Mouse (Mus musculus) 3T3-L1 (cell line): Measurements from ENCODE around the gene Pnkd.
"Not testable (repeated sequence)": the region's sequence is repeated elsewhere in the genome, so short reads cannot be mapped to it uniquely, and the experiment has no call there.

Source experiments
- DNase-seq: peaks from one replicate; pipeline ENCODE4 v3.0.0-alpha.2; 2015; ENCODE audit warnings: low read depth, low spot score

Gene Pnkd

DNA sequence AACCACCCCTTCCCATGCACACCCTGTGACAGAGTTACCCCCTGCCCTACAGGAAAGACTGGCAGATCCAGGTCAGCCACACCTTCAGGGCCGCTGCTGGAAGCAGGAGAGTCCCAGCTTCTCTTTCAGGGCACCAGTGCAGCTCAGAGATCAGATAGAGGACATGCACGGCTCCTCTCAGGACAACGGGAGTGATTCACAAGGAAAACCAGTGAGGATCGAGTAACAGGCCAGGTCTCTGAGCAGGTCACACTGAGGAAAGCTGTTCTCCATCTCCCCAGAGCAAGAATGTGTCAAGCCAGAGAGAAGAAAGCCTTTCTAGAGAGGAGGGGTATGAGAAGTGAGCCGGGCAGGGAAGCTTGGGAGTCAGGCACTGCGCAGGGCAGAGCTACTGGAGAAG is 11.7 kb downstream of the Pnkd start:
- peak; percentile 55 for DNase-seq

DNA sequence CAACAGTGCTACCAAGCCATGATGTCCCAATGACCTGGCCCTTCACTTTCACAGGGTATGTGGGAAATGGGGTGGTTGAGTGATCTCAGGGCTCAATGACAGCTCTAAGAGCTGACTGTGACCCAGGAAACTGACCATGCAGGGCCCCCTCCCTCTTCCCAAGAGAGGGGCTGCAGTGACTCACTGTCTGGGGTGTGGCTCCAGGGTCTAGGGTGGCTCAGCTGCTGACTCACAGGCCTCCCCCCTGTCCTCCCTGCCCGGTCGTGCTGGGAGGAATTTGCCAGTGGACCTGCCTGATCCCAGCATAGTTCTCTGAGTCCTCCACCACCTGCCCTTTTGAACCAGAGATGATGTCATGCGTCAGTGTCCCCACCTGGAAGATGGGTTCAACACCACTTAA is 12.5 kb downstream of the Pnkd start:
- peak; percentile 61 for DNase-seq

DNA sequence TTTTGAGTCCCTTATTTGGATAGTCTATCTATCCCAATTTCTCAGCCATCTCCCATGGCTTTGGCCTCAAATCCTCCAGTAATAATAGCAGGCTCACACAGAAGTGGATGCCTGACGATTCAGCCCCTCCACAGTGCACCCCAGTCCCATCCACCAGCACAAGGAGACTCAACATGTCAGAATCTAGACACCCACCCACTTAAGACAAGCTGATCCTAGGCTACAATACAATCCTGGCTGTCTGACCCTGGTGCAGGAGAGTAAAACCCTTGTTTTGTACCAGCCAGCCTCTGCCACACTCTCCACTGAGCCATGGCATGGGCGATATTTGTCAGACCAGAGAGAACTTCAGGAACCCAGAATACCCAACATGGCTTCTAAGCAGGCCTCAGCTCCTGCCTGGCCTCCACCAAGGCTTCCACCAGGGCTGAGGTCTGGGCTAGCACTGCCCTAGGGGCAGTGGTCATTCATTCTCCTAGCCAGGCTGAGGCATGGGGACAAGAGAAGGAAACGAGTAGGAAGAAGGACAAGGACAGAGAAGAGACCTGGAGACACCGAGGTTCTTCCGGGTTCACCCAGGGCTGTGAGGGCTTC is 13.5 kb downstream of the Pnkd start:
- no peak for DNase-seq

DNA sequence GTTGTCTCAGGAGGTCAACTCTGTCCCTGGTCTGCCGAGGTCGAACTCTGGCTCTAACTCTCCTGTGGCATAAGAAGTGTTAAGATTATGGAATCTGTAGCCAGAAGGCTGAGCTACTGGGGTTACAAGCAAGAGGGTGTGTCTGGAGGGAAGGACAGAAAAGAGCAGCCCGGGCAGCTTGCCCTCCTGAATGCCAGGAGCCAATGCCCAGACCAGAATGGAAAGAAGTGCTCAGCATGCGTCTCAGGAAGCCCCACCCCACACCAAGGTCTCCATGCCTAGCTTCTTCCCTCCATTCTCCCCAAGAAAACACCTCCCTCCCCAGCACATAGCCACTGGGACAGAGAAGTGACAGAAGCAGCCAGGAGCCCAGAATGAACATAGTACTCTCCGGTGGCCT is 14.3 kb downstream of the Pnkd start:
- DNase-seq = peak; percentile 72

DNA sequence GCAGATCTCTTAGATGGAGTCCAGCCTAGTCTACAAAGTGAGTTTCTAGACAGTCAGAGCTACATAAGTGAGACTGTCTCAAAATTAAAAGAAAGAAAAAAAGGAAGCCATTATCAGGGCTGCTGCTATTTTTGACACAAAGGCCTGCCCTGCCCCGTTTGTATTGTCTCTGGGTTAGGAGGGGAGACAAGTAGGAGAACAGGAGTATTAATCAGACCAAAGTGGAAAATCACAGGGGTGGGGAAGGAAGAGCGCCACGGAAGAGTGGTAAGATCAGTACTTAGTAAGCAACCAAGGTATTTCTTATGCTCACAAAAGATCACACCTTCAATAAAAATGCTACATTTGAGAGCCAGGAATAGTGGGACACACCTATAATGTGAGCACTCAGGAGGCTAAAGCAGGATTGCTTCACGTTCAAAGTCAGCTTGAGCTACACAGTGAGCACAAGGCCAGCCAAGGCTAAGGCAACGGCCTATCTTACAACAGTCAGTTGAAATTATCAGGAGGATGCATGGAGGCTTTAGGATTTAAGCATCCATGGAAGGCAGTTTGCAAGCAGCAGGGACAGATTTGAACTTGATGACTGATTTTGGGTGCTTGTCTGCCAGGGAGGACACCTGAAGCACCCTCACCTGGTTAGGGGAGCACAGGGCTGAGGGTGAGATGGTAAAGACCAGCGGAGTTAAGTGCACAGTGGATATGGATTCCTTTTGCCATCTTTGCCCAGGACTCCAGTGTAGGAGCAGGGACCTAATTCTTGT is 15.8 kb downstream of the Pnkd start:
- no peak for DNase-seq

DNA sequence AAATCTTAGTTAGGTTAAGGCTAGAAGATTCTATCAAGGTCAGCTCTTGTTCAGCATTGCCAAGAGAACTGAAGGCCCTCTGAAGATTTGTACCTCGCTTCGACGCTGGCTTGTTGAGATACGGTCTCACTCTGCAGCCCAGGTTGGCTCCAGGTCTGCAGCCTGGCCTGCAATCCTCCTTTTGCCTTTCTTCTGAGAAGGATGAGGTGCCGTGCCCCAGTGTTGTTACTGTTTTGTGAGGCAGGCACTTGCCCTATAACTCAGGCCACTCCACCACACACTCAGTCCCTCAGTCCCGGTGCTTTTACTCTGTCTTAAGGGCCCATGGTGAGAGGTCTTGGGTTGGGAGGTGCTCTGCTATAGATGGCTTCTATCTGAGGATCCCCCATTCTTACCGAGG is 17.5 kb downstream of the Pnkd start:
- DNase-seq = no peak

DNA sequence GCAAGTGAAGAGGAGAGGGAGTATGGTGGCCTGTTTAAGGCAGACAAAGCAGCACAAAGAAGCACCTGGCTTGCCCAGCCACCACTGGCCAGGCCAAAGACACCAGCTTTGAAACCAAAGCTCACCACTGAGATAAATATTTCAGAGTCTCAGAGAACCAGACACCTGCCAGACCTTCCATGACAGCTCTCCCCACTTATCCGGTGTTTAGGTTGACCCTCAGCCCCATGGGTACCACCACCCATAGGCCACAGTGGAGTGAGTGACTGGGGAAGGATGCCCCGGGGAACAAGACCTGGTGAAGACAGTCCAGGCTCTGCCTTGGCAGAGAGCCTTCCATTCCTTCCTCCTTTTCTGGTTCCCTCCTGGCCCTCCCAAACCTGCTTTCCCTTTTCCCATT is 18.1 kb downstream of the Pnkd start:
- DNase-seq = no peak

DNA sequence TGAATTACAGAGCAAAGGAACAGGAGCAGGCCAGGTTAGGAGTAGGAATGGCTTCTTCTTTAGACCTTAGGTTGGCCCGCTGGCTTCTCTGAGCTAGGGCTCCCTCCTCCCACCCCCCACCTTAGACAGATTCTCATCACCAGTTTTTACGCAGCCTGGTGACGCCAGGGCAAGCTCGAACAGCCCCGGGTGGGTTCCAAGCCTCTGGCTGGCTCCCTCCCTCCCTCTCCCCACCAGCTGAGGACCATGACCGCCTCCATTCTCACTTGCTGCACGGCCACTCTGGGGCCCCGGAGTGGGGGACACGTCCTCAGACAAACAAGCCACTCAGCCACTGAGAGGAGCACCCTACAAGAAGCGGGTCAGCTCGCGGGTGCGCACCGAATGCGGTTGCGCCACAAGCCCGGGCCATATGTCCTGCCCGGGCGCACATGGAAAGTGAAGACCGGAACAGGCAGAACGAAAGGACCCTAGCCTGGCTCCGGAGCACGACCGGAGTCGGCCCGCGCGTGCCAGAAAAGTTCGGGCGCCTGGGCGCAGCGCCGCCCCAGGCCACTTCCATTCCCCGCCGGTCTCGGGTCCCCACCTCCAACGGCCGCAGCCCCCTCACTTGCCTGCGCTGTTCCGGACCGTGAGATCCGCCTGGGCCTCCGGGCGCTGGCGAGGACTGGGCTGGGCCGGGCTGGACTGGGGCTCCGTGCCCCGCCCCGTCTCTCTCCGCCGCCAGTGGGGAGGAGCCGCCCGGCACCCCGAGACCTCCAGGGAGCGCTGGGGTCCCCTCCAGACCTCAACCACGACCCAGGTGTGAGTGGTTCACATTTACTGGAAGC is 19.0 kb downstream of the Pnkd start:
- DNase-seq = peak; percentile 63

DNA sequence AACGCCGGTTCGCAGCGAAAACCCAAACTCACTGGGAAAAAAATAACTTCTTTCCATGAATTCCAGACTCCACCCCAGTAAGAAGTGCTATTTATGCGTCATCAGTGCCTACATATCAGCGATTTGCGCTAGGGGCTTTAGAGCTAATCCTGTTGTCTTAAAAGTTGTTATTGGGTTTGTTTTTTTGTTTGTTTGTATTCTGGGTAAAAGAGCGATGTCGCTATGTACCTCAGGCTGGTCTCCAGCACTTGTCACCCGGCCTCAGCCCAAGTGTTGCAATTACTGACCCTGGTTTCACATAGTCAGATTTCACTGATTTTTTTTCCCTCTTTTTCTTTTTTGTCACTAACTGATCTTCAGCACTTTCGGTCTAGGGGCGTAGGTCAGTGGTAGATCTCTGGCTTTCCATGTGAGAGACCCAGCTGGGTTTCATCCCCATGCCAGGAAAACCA is 19.6 kb downstream of the Pnkd start:
- peak; percentile 65 for DNase-seq

DNA sequence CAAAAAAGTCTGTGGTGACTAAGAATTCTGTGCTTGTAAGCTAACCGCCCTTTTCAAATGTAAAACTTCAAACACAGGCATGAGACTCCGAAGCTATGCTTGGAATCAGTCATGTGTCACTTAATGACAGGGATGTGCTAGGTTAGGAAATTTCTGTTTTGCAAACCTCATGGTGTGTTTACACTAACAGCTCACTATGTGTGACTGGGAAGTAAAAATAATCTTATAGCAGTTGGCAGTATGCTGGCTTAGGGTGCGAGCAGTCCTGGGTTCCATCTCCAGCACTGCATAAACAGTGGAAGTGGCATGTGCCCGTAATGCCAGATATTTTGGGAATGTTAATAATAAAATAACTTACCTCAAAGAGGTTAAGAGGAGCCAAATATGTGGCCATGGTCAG is 20.2 kb downstream of the Pnkd start:
- no peak for DNase-seq

DNA sequence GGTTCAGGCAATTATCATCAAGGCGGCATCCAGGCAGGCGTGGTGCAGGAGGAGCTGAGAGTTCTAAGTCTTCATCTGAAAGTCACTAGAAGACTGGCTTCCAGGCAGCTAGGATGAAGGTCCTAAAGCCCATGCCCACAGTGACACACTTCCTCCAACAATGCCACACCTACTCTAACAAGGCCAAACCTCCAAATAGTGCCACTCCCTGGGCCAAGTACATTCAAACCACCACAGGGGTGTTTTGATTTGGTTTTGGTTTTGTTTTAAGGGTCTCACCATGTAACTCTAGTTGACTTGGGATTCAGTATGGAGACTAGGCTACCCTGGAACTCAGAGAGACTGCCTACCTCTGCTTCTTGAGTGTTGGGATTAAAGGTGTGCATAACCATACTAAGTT is 20.8 kb downstream of the Pnkd start, which contains the start of gene Tmbim1:
Gene Tmbim1 (minus strand): TSS at position 101 of the 400 bp plus-strand sequence.
- DNase-seq = no peak

DNA sequence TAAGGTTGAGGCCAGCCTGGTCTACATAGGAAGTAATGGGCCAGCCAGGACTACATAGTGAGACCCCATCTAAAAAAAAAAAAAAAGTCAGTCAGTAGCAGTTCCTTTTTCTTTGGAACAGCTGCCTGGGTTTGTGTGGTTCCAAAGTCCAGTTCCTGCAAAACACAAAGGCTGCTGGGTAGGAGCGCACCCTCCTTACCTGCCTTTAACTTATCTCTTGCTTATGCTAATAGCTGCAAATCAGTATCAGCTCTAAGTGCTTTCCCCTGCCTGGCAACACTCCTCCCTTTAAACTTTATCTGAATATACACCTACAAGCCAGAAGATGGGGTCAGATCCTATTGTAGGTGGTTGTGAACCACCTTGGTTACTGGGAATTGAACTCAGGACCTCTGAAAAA is 22.4 kb downstream of the Pnkd start:
- no peak for DNase-seq

DNA sequence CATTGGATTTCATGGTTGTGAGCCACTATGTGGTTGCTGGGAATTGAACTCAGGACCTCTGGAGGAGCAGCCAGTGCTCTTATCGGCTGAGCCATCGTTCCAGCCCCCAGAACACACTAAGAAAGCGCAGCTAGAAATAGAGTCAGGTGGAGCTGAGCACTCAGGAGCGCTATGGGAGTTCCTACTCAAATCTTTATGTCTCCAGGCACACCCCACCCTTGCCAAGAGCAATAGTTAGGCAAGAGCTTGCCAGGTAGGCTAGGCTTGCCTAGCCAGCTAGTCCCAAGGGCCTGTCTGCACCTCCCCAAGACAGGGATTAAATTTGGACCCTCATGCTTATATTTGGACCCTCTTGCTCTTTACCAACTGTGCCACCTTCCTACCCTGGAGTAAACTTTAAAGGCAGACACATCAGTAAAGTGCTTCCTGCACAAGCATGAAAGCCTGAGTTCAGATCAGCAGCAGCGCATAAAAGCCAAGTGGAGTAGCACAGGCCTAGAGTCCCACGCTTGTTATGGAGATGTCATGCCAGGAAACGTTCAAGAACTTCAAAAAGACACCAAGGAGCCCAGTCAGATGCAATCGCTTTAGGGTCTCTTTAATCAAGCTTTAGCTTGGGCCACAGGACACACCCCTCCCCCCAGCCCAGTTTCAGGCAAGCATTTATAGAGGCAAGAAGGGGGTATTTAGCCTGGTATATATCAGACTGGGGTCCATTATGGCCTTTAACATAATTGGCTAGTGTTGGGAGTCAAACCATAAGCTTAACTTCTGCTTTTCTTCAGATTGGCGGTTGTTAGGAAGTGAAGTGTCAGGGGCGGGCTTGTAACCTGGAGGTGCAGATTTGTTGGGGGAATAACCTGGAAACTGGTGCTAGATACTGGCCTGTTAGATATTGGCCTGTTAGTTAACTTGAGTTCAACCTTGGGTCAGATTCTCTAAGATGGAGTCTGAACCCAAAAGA is 23.6 kb downstream of the Pnkd start:
- no peak for DNase-seq

DNA sequence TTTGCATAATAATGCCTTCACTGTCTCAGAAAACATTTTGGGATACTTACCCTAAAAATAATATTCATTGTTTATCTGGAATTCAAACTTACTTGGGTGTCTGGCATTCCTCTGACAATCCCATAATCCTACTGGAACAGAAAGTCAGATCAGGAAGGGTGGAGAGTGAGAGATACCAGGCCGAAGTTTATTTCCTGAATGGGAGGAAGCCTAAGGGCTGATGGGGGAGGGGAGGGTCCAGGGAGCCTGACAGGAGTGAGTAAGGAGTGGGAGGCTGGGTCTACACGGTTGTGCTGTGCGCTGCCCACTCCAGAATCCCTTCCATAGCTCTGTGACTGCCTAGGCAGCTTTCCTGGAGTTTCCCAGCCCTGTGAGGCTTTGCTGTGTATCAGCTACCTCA is 25.0 kb downstream of the Pnkd start:
- no peak for DNase-seq

DNA sequence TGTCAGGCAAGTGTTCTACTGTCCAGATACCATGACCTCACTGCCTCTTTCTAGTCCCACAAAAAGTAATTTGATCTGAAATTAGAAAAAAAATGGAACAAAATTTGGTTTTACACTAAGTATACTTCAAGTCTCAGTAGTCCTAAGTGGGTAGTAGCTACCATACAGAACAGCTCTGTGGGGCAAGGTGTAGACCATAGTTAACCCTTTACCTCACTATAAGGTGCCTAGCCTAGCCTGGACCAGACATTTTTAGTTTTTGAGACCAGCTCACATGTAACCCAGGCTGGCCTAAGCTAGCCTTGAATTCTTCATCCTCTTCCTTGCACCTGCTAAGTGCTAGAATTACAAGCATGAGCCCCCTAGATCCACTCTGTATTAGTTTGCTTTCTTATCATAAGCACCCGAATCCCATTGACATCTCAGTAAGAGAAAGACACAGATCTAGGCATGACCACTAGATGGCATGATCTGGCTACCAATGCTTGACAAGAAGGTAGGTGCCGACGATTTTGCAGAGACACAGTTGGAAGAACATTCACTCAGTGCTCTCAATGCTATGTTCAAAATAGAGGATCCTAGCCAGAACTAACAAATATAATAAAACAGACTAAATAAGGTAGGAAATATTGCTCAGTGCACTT is 28.4 kb downstream of the Pnkd start:
- peak; percentile 92 for DNase-seq

DNA sequence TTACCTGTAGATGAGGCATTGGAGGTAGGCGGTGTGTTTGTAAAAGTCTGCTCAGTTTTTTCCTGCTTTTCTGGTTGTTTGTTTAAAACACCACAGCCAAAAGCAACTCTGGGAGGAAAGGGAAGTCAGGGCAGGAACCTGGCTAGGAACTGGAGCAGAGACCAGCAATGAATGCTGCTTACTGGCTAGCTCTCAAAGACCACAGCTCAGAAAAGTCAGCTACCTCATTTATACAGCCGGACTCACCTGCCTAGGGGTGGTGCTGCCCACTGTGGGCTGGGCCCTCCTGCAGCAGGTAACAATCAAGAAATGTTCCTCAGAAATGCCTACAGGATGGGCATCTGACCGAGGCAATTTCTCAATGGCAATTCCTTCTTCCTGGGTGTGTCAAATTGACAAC is 30.1 kb downstream of the Pnkd start:
- DNase-seq = no peak

DNA sequence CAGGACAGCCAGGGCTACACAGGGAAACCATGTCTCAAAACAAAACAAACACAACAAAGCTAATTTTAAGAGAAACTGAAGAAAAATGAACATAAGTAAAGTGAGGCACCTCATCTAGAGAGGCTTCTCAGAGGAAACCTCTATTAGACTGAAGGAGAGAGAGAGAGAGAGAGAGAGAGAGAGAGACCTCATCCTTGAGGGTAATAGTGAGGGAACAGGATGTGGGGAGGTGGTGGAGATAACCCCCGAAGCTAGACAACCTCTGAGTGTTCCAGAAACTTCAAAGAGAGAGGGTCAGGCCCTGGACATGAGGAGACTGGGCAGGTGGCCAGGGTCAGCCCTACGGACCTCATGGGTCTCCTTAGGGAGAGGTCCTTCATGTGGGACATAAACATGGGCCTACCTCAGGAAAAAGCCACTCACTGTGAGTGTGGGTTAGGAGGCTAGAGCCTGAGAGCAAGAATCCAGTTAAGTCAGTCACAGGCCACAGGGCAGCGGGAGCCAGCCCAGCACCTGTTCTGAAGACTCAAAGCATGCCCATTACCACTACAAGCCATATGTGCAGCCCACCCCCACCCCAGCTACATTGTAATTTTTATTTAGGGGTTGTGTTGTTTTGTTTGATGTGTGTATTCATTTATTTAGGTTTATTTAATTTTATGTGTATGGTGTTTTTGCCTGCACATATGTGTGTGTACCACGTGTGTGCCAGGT is 31.5 kb downstream of the Pnkd start:
- DNase-seq = no peak

DNA sequence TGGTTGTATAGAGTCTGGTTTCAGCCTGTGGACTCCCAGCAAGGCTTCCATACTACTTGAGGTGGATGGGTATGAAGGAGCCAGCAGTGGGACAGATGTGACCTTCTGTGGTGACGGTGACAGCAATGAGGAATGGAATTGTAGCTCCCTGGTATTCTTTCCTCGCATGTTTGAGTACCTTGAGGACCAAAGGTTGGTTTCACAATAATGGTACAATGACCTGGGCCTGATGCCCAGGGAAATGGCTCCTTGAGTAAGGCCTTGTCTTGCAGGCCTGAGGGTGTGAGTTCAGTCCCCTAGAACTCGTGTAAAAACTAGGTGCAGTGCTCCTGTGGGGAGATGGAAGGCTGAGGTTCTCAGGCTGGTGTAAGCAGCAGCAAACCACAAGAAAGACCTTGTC is 34.0 kb downstream of the Pnkd start:
- DNase-seq = no peak

DNA sequence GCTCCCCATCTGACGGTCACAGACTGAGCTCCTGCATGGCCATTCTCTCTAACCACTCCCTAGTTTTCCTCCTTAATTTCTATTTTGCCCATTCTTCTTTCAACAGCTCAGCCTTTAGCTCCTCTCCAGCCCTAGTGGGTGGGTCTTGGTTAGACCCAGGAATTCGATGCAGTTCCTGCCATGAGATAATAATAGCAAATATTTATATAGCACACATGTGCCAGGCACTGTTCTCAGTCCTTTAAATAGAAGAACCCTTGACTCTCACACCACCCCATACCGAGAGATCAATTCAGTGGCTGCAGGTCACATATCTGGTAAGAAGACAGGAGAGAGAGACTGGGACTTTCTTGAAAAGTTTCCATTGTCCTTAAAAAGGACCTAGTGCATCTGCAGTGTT is 36.7 kb downstream of the Pnkd start:
- DNase-seq = no peak

DNA sequence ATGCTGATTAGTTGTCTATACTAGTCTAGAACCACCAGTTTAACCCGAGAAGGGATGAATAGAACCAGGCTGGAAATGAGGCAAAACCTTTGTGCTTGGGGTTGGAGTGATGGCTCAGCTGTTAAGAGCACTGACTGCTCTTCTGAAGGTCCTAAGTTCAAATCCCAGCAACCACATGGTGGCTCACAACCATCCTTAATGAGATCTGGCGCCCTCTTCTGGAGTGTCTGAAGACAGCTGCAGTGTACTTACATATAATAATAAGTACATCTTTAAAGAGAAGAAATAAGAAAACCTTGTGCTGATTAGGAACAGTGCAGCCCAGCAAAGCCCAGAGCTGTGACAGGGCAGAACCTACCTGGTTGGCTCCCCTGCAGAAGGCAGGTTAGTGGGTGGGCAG is 42.2 kb downstream of the Pnkd start:
- not testable (repeated sequence) for DNase-seq
